Mouse (Mus musculus): ENCODE measurements around the gene Dapk3.
"Not testable (repeated sequence)": the region's sequence is repeated elsewhere in the genome, so short reads cannot be mapped to it uniquely, and the experiment has no call there.

Dapk3 gene

DNA sequence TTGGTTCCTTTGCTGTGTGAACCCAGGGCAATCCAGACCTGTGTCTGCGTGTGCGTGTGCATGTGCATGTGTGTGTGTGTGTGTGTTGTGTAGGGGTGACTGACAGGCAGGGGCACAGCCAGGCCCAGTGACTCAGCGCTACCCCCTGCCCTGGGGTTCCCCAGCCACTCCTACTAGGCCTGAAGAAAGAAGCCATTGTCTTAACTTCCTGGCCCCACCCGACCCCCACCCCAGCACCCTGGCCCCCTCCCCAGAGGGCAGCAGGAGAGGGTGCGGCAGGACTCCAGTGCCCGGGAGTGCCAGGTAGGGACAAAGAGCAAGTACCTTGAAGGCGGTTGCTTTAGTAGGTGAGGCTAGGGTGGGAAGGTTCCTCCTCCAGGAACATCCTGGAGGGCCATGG, 37.0 kb upstream of the Dapk3 start:
- peak; percentile 14 for DNase-seq (ENCODE audit: low read depth, low spot score)

DNA sequence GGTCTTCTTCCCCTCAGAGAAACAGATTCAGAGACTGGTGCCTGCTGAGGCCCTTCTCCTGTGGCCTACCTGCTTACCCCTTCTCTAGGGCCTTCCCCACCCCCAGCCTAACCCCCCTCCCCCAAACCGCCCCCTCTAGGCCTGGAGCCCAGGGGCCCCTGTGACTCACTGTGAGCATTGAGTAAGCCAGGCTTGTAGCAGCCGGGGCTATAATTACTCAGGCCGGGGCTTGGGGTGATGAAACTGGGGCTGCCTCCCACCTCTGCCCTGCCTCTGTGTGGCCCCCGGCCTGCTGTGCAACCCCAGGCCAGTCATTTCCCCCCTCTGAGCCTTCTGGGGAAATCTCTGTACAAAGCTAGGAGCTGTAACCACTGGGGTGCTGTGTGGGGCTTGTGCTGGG, 36.5 kb upstream of the Dapk3 start:
- DNase-seq (ENCODE audit: low read depth, low spot score) = no peak

DNA sequence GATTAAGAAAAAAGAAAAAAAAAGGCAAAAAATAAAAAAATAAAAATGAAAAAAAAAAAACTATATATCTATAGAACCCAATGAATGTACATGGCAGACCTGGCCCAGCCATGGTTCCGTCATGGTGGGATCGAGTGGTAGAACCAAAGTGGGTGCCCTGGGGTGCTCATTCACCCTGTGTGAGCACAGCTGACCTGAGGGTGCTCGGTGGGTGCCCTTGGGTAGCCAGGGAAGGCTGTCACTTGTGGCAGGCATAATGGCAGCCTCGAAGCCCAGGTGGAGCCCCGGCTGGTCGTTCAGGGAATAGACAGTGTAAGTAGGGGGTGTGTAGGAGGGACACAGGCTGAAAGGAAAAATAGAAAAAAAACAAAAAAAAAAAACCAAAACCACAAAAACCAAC, 31.5 kb upstream of the Dapk3 start:
- no peak for DNase-seq (ENCODE audit: low read depth, low spot score)

DNA sequence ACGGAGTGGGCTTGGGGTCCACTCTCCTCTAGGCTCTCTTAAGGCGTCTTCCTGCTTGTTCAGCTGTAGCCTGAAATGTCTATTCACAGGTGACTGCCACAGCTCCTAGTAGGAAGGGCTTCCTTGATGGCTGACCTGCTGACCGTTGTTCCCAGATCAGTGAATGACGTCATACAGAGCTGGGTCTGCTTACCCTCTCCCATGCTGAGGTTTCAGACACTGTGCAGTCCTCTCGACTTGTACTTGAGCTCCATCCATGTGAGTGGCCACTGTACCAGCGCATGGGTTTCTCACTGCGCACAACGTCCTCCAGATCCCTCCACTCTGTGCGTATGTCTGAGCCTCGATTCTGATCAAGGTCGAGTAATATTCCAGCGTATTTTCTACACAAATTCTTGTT, 30.2 kb upstream of the Dapk3 start:
- DNase-seq (ENCODE audit: low read depth, low spot score) = peak; percentile 18

DNA sequence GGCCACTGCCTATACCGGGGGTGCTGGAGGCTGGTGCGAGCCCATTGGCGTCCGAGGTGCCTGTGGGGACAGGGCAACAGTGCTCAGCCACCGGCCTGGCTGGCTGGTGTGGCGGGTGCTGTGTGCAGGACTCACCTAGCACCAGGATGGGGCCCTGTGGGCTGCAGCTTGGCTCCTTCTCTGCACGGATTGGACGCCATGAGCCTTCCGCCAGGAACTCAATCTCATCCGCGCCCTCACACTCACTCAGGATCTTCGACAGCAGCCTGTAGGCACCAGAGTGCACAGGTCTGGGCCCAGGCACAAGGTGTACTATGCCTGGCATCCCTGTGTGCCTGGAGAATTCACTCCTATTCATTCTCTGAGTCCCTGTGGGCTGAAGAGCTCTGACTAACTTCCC, 28.5 kb upstream of the Dapk3 start:
- peak; percentile 31 for DNase-seq (ENCODE audit: low read depth, low spot score)

DNA sequence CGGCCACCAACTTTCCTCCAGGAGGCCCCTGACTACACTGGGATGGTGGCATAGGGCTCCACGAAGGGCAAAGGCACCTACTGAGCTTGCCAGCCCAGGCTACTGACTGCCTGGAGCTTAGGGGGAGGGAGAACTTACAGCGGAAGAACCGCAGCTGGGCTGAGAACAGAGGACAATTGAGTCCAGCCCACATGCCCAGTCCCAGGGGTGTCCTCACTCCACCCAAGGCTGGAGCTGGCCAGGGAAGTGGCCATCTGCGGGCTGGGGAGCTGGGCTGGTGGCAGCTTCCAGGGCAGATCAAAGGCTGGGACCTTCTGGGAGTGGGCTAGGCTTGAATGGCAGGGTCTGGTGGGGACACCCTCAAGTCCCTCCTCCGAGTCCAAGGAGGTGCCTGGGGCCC, 28.1 kb upstream of the Dapk3 start:
- no peak for DNase-seq (ENCODE audit: low read depth, low spot score)

DNA sequence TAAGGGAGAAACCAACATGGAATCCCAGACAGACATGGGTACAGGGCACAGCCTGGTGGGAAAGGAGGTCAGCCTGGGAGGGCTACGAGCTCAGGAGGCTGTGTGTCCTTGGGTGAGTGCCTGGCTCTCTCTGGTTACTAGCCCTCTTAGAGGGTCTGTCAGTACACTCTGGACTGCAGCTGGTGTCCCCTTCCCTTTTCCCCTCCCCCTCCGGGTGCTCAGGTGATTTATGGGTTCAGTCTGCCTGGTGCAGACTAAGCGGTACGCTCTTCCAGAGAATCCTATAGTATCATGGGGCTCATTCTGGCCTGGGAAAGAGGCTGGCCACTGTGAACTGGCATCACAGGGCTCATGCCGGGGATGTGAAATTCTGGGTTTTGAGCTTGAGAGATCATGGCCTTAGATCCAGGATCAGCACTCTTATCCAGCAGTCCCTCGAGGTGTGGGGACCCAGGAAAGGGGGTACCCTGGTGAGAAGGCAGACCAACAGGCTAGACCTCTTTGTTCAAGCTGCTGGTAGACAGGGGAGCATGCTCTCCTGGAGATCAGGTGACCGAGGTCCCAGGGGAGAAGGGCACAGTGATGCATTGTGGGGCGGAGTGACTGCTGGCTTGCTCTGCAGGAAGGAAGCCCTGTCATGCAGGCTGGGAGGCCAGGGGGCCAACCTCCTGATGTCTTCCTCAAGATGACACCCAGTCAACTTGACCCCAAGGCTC, 21.0 kb upstream of the Dapk3 start:
- DNase-seq (ENCODE audit: low read depth, low spot score) = no peak

DNA sequence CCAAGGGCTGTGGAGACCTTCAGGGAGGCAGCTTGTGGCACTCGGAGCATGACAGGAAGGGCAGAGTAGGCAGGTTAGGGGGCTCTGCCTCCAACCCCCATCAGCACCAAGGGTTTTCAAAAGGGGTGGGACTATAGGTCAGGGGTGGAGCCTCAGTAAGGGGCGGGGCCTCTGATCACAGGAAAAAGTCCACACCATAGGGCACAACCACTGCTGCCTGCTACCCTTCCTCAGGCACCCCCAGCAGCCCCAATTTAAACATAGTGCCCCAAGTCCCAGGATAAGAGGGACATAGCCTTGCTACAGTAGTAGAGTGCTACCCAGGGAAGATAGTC, 20.5 kb upstream of the Dapk3 start:
- peak; percentile 66 for DNase-seq (ENCODE audit: low read depth, low spot score)

DNA sequence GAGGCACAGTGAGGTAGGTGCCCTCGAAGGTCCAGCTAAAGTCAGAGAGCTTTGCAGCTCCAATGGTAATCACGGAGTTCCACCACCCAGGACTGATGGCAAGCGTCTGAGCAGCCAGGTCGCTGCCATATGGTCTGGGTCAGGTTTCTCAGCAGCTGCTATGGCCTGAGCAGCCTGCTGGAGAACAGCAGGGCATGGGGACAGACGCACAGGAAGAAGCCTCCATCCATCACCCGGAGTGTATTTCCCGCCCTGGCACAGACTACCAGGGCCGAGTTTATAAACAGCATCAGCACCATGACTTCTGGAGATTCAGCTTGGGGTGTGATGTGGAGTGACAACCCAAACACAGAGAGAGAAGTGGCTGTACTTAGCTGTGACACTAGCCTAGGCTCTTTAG, 17.7 kb upstream of the Dapk3 start:
- DNase-seq (ENCODE audit: low read depth, low spot score) = no peak

DNA sequence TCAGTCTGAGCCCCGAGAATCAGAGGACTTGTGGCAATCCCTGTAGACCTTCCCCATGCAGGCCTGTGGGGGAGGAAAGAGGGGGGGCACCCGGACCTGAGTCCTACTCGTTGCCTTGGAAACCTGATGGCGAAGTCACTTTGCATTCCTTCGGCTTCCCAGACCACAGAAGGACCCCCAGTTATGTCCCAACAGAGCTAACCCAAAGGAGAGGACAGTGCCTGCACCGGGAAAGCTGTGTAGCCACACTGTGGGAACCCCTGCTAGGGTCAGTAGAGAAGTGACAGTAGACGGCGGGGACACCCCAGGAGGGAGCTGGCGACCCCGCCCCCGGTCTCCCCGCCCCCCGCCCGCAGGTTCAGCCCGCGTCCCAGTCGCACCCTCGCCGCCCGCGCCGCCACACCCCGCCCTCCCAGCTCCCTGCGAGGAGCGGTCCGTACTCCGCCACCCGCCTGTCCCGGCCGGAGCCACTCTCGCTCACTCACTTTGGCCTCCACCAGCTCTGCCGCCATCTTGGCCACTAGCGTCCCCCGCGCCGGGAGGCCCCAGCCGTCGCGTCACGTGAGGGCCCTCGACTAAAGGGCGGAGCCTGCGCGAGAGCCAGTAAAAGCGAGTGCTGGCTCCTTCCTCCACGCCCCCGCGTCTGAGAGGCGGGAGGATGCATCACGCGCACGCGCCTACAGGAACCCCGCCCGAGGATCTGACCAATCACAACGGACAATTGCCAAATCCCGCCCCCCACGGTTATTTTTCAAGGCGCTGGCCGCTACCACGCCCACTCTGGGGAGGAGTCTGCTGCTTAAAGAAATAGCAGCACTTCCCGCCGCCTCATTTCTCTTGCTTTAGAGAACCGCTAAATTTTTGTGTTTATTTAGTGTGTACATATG, 15.4 kb upstream of the Dapk3 start, which contains the start of gene Pias4:
Gene Pias4, minus strand, starts transcription at position 724 of the 887 bp plus-strand sequence.
- peak; percentile 99 for DNase-seq (ENCODE audit: low read depth, low spot score)

DNA sequence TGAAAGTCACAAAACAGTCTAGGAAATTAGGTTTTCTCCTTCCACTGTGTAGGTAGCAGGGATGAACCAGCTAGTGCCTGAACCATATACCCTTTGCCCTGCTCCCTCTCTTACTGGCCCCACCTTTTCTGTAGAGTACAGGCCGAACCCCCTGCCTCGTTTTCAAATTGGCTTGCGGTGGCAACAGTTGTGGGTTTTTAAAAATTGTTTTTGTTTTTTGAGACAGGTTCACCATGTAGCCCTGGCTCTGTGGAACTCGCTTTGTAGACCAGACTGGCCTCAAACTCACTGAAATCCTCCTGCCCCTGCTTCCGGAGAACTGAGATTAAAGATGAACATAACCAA, 14.7 kb upstream of the Dapk3 start:
- no peak for DNase-seq (ENCODE audit: low read depth, low spot score)

DNA sequence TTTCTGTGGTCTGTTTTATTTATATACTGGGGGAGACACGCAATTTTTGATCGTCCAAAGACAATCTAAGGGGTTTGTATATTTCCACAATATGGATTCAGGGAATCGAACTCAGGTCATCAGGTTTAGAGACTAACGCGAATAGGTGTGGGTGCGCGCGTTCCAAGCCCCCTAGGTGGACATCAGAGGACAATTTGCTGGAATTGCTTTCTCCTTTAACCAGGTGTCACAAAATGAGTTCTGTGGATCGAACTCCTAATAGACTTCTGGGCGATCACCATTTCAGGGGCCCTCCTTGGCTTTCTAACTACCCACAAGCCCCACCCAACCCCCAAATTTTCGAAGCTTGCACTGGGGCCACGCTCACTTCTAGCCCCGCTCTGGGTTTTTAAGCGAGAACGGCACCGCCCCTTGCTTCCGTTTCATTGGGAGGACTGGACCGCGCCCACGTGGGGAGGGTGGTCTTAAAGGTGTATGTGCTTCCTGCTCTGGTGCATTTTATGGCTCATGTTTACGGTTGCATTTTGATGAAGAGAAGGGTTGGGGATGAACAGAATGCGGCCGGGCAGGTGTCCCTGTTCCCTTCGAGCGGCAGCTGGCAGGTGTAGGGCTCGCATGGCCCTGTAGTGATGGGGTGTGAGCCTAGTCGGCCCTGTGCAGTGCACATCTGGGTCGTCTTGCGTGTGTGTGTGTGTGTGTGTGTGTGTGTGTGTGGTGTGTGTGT, 14.1 kb upstream of the Dapk3 start:
- DNase-seq (ENCODE audit: low read depth, low spot score) = peak; percentile 94

DNA sequence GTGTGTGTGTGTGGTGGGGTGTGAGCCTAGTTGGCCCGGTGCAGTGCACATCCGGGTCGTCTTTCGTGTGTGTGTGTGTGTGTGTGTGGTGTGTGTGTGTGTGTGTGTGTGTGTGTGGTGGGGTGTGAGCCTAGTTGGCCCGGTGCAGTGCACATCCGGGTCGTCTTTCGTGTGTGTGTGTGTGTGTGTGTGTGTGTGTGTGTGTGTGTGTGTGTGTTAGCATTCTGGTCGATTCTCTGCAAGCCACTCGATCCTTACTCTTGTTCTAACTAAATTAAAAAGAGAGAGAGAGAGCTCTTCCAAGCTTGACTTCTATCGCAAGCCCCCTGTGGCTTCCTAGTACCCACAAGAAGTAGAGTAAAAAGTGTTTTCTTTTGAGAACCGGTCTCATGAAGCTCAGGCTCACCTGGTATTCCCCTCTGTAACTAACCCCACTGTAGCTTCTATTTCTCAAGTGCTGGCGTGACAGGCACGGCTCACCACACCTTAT, 13.3 kb upstream of the Dapk3 start:
- DNase-seq (ENCODE audit: low read depth, low spot score) = peak; percentile 34

DNA sequence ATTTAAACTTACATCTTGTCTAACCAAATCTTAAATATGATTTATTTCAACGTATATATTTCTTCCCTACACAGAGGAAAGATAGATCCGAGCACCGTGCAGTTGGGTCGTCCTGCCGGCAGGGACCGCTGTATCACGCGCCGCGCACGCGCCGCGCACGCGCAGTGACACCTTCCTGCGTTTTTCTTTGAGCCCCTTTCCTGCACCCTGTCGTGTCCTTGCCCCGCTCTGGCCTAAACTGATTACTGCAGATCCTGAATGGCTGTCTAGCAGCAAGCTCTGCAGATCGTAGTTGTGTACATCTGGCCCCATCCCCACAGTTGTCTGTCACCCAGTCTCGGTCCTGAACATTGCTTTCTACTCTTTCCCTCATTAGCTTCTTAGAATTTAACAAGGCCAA, 9.7 kb upstream of the Dapk3 start:
- peak; percentile 93 for DNase-seq (ENCODE audit: low read depth, low spot score)

DNA sequence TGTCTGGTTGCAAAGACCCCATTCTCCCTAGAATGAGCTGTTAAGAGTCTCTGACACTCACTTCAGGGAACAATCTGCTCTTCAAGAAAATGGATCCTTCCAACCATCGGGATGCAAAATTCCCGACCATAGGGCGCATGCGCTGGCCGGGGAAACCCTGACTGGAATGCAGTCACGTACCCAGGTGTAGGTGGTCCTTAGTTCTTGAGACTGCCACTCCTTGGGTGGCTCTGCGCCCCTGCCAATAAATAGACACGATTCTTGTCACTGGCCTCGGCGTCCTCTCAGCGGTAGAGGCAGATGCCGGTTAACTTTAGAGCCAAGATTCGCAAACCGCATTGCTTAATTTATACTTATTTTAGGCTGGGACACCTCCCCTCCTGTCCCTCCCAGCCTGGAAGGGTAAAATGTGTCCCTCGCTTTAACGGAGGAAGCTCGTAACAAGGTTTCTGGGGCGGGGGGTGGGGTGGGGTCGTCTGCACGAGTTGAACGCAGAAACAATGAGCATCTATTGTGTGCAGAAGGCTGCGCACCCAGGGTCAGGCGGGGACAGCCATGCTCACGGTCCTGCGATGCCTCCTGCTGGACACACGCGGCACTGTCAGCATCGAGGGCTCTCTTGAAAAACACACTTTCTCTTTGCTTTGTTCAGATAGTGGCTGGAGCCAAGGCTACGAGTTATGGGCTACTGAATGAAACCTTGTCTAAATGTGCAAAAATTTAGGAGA, 8.0 kb upstream of the Dapk3 start:
- DNase-seq (ENCODE audit: low read depth, low spot score) = peak; percentile 92

DNA sequence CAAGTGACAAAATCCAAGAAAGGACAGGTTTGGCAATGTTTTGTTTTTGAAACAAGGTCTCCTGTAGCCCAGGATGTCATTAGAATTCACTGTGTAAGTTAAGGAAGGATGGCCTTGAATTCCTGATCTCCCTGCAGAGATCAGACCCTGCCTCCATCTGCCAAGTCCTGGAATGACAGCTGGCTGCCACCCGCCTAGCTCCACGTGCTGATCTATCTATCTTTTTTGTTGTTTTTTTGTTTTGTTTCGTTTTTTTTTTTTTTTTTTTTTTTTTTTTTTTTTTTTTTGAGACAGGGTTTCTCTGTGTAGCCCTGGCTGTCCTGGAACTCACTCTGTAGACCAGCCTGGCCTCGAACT, 7.5 kb upstream of the Dapk3 start:
- DNase-seq (ENCODE audit: low read depth, low spot score) = not testable (repeated sequence)

DNA sequence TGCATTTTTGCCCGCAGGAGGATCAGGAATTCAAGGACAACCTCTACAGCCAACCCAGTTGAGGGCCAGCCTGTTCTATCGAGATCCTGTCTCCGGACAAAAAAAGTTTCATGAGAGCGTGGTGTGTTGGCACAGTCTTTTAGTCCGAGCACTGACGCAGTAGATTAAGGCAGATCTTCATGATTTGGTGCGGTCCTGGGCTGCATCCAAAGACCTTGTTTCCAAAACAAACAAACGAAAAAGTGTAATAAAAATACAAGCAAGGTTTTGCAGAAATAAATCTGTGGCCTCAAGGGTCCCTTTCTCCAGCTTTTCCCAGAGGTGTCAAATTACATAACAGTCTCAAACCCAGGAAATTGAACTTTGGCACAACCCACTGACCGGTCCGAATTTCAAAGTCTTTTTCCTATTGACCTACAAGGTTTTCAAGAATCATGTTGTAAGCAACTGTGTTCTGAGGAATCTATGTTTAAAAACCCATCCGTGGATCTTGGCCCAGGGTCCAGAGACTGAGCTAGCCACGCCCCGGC, 6.8 kb upstream of the Dapk3 start:
- no peak for DNase-seq (ENCODE audit: low read depth, low spot score)

DNA sequence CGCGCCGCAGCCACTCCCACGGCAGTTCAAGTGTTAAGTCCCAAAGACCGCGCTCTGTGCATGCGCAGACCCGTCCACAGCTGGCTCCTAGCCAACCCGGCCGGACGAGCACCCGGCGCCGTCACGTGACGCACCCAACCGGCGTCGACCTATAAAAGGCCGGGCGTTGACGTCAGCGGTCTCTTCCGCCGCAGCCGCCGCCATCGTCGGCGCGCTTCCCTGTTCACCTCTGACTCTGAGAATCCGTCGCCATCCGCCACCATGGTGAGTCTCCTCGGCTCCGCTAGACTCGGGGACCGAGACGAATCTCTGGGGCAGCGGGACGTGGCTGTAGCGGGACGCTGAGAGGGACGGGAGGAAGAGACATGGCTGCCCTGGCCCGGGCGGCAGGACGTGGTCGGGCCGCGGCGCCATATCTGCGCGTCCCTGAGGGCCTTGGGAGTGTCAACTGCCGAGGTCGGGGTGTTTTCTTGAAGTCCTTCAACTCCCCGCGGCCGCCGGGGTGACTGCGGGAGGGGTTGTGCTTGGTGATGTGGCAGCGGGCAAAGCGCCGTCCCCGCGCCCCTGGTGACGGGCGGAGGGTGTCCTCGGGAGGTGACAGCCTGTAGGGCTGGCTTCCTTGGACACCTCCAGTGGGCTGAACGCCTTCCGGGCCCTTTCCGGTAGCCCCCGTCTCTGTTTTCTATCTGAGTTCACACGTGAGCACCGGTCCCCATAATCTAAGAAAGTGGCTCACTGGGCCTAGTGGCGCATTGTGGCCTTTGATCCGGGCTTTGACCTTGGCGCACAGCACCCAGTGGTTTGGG, 6.1 kb upstream of the Dapk3 start, which contains the start of gene Eef2:
Gene Eef2, plus strand, starts transcription at position 166 of the 806 bp plus-strand sequence.
- peak; percentile 96 for DNase-seq (ENCODE audit: low read depth, low spot score)

DNA sequence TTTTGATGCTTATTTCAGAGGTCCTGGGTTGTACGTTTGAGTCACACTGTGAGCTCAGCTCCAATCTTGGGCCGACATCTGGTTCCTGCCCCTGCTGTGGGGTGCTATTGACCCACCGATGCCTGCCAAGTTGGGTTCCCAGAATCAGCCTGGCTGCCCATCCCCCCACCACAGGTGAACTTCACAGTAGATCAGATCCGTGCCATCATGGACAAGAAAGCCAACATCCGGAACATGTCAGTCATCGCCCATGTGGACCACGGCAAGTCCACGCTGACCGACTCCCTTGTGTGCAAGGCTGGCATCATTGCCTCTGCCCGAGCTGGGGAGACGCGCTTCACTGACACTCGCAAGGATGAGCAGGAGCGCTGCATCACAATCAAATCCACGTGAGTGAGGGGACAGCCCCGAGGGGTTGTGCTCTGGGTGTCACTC, 5.3 kb upstream of the Dapk3 start:
- peak; percentile 53 for DNase-seq (ENCODE audit: low read depth, low spot score)

DNA sequence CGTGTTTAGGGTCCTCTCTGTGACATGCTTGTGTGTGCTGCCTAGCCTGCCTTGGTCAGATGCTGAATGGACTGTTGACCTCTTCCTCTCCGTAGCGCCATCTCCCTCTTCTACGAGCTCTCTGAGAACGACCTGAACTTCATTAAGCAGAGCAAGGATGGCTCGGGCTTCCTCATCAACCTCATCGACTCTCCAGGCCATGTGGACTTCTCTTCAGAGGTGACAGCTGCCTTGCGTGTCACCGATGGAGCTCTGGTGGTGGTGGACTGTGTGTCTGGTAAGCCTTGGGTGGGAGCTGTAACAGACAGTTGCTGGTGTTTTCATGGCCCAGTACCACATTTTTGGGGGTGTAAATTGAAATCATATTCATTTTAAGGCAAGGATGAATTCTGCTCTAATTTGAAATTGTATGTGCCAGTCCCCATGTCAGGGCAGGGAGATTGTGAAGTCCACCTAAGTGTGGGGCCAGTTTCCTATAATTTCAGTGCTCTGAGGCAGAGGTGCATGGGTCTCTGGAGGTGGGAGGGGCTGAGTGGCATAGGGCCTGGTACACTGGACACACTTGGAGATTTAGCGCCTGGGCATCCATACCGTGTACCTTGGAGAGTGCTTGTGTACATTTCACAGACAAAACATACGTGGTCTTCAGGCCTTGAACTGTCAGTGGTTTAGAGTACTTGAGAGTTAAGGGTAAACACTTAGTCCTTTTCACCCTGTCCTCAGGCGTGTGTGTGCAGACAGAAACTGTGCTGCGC, 4.7 kb upstream of the Dapk3 start:
- DNase-seq (ENCODE audit: low read depth, low spot score) = no peak

Data from R1 (cell line).